Mouse (Mus musculus): ENCODE results near the gene Nod2. TPM values are rescaled to one million over a fixed set of nuclear protein-coding genes. Genes with fewer than 3 reads are reported as not detected.

Gene Nod2
- polyA plus RNA-seq, 1 experiment from 2014 or later, result 0.22 TPM

Other genes with a start within 250 kb of the Nod2 start
- 4.1 and 4.7 TPM in 2 replicates for gene Nkd1, start 126.0 kb upstream of the Nod2 start, polyA plus RNA-seq (2015; fragmentation: Nextera tagmentation; extraction: Ambion mirVana)
- 14.2 and 14.5 TPM in 2 replicates for gene Snx20, start 11.2 kb upstream of the Nod2 start, polyA plus RNA-seq (2015; fragmentation: Nextera tagmentation; extraction: Ambion mirVana)
- 24.8 and 28.0 TPM in 2 replicates for gene Cyld, start 49.7 kb downstream of the Nod2 start, polyA plus RNA-seq (2015; fragmentation: Nextera tagmentation; extraction: Ambion mirVana)

All from thymus, postnatal 0 days (tissue).